Mouse (Mus musculus) CD4-positive, CD25-positive, alpha-beta regulatory T cell, adult 4 months (primary cell): ENCODE results near the gene Cacnb3. TPM values are rescaled to one million over a fixed set of nuclear protein-coding genes. Genes with fewer than 3 reads are reported as not detected.

Experiments used
- ATAC-seq: one replicate; pipeline ENCODE4 v1.8.0; 2017
- polyA plus RNA-seq, 2 experiments: library from polyadenylated mRNA; unstranded; fragments of 100-300 nt; shearing (Covaris generic); gene quantifications; one replicate each; pipeline ENCODE4 v1.2.1; 2017

Gene Cacnb3
- polyA plus RNA-seq, 2 experiments from 2014 or later = not detected

DNA sequence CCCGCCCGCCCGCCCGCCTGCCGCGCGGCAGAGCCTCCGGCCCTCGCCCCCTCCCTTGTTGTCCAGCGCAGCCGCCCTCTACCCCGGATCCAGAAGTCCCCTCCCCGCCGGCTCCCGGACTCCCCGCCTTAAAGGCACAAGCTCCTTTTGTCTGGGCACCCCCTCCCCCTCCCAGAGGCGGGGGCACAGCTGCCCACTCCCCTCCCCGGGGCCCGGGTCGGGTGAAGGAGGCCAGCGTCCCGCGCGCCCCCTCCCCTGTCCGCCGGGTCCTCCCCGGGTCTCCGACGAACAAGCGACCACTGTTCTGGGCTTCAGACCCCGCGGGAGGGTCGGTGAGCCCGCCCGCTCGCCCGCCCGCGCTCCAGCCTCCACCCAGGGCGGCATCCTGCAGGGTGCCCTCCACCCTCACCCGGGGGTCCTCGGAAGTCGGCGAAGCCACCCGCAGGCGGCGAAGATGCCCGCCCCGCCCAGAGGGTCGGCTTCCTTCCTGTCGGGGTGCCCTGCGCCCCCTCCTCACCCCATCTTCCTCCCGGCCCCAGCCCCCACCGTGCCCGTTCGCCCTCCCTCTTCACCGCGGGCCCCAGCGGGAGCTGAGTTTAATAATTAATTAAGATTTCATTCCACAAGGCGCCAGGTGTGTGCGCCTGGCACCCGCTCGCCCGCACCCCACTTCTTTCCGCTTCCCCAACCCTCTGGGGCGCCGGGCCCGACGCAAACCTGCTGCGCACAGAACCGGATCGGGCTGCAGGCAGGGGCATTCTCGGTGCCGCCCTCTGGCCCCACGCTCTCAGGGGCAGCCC lies 21.1 kb upstream of the Cacnb3 start, which contains the start of gene Adcy6:
Gene Adcy6 (minus strand): TSS at position 746 of the 800 bp plus-strand sequence.
- peak; percentile 64 for ATAC-seq

DNA sequence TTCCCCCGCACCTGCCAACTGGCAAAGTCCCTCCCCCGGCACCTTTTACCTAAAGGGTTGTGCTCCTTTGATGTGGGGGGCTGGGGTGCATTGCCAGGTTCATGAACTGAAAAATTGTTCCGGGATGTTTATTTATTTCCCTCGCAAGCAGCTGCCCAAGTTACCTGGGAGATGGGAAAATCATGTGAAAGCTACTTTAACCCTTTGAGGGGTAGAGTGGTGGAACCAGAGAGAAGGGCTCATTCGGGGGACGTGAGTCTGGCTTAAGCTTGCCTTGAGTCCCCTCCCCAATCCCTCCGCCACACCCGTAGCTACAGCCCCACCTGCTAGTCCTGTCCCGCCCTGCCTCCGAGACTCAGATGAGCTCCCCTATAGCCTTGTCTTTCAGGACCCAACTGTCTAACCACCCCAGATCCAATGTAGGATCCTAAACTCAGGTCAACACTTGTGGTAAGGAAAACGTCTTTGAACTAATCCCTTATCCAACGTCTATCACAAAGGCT lies 20.5 kb upstream of the Cacnb3 start:
- ATAC-seq = peak; percentile 34

DNA sequence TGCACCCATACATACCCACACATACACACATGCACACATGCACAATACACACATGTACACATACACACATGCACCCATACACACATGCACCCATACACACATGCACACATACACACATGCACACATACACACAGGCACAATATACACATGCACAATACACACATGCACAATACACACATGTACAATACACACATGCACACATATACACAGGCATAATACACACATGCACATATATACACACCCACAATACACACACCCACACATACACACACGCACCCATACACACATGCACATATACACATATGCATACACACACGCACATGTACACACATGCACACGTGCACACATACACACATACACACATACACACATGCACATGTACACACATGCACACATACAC lies 18.4 kb upstream of the Cacnb3 start:
- ATAC-seq = no peak

DNA sequence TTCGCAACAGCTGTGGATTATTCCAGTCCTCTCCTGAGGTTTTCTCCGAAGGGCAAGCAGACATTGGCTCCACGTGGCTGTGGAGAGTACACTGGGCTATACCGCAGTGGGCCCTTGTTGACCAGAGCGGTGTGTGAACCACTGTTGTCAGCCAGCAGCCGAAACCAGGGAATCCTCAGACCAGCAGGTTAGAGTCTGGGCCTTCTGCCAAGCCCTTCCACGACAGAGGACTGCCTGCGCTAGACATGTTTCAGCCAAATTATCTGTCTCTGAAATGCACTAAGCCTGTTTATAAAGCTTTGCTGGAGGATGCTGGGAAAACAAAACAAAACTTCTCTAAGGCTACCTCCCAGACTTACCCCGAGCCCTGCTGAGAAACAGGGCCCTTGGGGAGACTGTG lies 16.1 kb upstream of the Cacnb3 start:
- no peak for ATAC-seq

DNA sequence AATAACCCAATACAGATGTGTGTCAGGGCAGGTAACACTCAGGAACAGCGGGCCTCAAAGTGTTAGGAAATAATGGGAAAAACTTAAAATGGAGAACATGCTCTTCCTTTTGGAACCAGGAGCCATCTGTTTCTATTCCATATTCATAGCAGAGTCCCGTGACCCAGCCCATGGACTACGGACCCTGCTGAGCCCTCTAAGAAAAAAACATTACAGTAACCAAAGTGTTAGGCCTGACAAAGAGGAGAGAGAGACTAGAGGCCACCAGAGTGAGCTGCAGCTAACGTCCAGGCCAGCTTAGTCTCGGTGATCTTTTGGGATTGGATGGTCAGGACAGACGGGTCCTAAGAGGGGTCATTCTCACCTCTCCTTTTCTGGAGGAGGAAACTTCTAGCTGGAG lies 15.7 kb upstream of the Cacnb3 start:
- ATAC-seq = no peak

DNA sequence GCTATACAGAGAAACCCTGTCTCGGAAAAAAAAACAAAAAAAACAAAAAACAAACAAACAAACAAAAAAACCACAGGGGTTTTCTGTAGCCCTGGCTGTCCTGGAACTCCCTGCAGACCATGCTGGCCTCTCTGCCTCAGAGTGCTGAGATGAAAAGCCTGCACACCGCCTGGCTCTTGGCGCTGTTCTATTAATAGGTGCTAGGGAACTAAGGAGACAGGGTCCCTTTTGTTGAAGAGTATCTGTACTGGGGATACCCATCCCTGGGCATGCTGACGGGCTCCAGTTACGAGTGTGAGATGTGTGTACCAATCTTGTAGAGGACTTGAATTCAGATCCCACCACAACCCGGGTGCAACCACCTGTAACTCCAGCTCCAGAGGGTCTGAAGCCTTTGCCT lies 14.9 kb upstream of the Cacnb3 start:
- no peak for ATAC-seq

DNA sequence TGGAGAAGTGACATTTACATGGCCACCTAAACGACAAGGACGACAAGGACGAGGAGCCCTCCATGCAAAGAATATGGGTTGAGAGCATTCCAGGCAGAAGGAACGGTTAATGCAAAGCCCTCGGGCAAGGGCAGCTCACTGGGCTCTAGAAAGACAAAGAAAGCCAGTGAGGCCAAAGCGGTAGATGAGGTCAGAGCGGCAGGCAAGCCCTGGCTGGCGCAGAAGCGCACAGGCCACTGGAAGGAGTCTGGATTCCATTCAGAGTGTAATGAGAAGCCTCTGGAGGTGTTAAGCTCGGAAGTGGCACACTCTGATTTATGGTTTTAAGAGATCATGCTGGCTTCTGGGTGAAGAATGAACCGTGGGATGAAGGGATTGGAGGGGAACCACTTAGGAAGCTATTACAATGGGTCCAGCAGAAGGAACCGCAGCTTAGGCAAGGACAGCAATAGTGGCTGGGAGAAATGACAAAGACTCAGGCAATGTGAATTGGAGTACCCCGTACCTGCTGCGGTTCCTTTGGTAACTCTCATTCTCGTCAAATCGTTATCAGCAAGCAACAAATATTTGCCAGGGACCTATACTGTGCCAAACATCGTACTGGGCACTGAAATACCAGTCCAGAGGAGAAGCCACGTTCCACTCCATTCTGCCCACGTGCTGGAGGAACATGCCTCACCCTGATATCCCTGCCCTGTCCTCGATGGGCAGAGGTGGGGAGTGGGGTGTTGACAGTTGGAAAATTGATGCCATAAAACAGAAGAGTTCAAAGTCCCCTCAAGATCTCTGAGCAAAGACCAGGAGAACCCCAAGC lies 14.1 kb upstream of the Cacnb3 start:
- no peak for ATAC-seq

DNA sequence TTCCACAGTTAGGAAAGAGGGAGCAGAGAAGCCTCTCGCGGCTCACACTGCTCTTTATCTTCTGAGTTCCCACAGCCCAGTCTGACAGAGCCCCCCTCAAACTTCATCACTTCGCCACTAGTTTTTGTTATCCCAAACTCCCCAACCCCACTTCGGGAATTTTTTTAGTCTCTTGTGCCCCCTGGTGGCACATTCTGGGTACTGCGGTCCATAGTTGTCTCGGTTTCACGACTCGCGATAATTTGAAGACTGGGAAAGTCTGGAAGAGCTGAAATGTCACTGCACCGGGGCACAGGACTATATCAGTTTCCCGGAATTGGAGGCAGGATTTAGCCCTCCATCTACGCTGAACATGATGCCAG lies 13.5 kb upstream of the Cacnb3 start:
- ATAC-seq = no peak

DNA sequence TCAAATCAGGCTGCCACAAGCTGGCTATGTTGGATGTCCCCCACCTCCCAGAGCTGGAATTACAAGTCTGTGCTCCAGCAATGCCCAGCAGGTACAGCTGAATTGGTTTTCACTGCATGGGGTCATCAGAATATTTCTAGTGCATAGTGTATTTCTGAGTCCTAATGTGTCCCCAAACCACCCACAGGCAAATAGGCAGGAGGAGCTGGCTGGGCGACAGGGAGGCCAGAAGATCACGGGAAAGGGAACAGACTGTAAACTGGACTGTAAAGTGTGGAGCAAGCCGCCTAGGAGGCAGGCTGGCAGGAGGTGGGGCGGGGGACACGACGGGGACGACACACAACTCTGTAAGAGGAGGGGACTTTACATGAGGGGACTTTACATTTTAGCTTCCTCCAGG lies 8.4 kb upstream of the Cacnb3 start:
- no peak for ATAC-seq

DNA sequence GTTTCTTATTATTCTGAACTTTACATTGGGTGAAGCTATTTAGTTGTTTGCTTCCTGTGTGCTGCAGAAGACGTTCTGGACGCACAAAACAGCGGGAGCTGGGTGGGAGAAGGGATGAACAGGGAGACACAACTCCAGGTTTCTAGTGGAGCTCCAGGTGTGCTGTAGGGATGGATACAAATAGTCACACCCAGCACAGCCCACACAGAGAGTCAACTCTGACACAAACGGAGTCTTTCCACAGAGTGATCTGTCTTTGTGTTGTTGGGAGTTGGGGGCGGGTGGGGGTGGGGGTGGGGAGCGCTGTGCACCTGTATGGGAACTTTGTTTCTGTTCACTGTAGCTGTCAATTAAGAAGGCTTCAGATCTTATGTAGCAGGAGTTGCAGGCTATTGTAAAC lies 7.9 kb upstream of the Cacnb3 start:
- no peak for ATAC-seq

DNA sequence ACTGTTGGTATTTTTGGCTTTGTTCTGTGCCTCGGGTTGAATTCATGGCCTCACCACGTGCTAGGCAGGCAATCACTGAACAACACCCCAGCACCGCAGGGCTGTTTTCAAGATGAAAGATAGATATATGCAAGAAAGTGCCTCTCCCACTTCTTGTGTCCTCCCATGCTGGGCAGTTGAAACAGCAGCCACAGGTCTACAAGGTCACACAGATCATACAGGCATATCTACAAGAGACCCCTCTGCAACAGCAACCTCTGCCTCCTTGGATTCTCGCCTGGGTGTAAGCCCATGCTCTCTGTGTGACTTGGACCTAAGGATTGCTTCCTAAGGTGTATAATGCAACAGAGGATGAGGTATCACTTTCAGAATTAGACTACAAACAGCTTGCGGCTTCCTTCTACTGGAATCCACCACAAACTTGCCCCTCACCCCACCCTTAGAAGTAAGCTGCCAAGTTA lies 7.2 kb upstream of the Cacnb3 start:
- peak; percentile 49 for ATAC-seq

DNA sequence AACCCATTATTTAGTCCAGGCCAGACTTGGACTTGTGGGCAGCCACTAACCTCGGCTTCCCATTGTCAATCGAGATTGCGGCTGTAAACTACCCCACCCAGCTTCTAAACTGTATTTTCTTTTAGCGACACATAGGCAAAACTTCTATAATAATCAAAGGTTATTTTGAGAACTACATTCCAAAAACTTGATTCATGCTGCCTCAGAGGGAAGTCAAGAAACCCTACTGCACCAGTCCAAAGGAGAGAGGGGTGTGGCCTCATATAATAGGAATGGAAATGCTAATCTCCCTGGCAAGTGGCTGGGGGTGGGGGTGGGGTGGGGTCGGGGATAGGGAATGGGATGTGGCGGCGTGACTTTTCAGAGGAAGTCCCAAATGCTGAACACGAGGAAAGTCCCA lies 4.6 kb upstream of the Cacnb3 start:
- no peak for ATAC-seq

DNA sequence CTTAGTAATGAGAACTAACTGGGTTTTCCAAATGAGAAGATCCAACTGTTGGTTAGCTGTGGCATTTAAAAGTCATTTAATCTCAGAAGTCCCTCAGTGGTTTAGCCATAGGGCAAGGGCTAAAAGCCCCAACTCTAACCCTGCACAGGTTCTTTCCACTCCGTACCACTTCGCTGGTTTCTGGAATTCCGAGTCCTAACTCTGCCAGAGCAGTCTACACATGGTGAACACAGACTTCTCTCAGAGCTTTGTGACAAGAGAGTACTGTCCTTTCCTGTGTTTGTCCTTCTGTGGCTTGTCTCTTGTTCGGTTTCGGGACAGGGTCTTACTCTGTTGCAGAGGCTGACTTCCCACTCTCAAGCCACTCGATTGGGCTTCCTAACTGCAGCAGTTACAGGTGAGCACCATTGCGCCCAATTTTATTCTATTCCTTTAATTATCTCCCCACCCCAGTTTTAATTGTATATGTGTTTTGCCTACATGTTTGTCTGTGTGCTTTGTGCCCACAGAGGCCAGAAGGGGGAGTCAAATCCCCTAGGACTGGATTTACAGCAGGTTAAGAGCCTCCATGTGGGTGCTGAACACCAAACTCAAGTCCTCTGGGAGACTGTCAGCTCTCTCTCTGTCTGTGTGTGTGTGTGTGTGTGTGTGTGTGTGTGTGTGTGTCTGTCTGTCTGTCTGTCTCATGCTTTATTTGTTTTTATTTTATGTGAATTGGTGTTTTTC lies 4.0 kb upstream of the Cacnb3 start:
- ATAC-seq = no peak

DNA sequence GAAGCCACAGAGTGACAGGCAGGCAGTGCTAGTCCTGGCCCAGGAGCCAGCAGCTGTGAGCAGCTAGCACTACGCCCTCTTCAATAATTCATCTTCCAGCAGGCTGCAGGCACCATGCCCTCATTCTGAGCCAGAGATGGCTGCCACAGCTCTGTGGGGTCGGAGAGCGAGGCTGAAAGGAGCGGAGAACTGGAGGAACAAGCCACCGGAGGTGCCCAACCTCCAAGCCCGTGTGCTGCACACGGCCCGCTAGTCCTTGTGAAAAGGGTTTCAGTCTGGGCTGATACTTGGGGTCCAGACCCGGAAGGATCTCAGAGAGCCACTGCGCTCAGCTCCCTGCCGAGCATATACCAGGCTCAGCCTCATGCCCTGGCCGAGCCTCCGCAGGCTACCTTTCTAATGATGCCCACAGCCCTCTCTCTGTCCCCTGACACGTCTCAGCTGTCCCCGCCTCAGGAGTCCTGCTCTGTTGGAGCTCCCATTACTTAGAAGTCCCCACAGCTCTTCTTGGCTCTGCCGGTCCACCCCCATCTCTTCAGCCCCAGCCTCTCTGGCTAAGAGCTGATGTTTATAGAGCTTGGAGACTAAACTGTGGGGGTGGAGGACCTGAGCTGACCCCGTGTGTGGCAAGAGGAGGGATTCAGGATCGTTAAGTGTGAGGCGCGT lies 1.9 kb upstream of the Cacnb3 start:
- no peak for ATAC-seq

DNA sequence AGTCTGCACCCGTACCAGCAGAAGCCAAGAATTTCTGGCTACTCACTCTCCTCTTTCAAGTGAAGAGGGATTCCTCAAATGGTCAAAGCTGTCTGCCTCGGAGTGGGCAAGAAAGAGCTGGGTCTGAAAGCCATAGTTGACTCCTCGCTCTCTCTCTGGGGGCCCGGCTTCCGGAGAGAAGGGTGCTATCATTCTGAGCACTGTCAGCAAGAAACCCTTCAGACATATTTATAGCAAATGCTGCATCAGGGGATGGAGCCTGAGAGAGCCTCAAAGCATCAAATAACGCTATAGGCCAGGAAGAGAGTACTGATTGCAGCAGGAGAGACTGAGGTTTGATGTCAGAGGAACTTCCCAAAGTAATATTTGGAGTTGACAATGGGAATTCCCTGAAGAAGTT lies 1.2 kb upstream of the Cacnb3 start:
- ATAC-seq = no peak

DNA sequence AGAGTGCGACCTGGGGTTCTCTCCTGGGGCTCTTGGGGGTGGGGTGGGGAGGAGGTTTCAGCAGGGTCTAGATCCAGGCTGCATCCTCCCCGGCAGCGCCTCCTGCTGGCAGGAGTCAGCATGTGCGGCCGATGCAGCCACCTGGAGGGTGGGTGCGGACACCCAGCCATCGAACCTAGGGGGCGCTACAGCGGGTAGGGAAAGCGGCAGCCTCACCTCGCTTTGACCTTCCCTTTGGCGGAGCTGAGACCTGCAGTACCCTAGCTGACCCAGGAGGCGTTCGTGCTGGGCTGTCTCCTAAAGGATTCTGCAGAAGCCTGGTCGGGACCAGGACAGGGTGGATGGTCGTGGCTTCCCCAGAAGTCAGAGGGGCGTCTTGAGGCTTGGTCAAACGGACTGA lies 853 bp downstream of the Cacnb3 start:
- peak; percentile 51 for ATAC-seq

DNA sequence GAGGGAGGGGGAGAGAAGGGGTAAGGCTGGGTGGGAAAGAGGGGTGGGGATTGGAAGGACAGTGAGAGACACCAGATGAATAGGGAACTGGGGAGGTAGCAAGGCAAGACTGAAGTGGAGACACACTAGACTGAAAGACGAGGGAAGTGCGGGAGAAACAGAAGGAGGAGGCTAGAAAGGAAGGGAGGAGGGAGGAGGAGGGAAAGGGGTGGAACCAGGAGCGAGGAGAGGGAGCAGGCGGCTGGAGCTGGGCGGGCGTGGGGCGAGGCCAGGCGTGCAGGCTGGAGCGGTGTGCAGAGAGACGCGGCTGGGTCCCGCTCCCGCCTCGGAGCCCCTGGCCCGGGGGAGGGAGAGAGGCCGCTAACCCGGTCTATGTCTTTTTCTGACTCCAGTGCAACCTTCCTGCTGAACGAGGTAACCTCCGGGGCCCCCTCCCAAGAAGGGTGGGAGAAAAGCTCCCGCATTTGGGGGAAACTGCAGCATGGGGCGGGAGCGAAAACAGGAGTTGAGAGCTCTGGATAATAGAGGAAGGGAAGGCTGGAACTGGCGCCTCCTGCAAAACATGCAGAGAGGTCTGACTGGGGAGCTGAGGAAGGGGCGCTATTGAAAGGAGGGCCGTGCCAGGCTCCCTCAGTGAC lies 1.6 kb downstream of the Cacnb3 start:
- no peak for ATAC-seq

DNA sequence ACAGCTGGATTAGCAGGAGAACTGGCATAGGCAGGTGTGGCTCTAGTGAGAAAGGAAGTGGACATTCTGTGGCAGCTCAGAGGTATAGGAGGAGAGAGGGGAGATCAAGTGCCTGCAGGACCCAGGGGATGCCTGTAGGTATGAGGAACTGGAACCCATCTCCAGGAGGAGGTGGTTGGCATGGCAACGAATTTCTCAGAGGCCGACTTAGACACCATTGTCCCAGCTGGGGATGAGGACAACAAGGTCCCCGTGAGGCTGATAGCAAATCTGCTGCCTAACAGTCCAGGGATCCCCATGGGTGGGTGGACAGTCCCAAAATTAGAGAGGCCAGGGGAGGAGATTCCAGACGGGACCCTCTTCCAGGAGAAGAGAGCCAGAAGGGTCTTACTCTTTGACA lies 2.3 kb downstream of the Cacnb3 start:
- ATAC-seq = no peak

DNA sequence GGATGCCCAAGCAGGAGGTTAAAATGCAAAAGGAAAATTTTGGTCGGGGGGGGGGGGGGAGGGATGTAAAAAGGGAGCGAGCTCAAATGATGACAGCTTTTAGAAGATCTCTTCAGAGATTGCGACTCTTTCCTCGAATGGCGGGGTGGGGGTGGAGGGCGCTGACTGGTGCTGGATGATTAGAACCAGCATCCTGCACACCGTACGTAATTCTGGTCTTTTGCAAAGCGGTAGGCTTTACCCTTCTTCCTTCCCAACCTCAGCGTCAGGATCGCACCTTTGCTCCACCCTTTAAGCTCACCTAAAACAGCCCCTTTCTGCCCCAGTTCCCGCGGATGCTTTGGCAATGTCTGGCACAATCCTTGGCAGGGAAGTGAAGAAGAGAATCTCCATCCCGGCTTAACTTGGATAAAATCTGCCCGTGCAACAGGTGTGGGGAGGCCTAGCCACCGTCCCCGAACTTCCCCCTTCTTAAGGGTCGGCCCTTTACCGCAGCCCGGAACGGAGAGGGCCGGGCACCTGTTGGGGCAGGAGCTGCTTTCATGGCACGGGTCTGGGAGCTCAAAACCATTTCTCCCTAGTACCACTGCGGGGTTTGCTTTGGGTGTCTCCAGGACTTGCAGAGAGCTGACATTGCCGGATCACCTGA lies 3.3 kb downstream of the Cacnb3 start:
- ATAC-seq = peak; percentile 33

DNA sequence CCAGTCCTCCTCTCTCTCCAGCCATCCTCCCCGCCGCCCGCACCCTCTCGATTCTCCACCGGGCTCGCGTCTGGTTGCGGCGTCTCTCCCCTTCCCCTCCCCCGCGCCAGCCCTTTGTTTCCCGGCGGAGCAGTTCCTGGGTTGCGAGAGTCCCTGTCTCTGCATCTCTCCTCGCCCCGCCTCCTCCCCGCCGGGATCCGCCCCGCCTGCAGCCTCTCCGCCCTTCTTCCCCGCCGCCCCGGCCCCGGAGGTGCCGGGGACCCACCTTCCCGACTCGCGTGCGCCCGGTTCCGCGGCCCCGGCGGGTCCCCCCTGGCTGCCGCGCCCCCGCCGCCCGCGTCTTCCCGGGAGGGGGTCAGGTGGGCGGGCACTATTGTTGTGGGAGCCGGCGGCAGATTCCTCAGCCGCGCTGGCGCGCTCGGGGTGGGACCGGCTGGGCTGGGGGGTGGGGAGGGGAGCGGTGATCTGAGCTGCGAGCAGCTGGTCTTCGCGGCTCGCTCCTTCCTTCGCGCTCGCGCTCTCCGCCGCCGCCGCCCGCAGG lies 4.0 kb downstream of the Cacnb3 start:
- ATAC-seq = peak; percentile 49

DNA sequence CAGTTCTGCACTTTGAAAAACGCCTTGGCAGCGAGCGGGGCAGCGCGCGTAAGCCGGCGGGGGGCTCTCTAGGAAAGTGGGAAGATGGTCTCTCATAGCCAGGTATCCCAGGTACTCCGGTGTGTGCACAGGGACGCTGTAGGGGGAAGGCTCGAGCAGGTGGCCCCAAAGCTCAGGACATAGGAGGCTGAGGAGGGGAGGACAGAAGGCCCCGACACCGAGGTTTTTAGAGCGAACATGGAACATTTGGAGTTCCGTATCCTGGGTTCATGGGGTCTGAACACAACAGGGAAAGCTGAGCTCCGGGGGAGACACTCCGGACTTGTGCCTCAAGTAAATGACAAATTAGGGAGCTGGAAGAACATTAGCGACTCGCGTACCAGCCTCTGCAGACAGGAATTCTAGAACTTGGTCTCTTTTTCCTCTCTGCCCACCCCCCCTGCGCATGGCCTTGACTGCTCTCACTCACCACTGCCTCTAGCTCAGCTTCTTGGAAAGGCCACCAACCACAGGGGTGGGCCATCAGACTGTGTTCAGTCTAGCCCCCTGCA lies 4.7 kb downstream of the Cacnb3 start:
- no peak for ATAC-seq
